Mouse (Mus musculus): ENCODE data around the gene Kctd10.

The Kctd10 gene

GRCm38 (mm10) chr5:114380209-114381012, at the start of gene Kctd10, which contains the start of gene Ube3b:
Kctd10 (minus strand) TSS chr5:114380508.
Ube3b (plus strand) TSS chr5:114380607.
- DNase-seq = peak; percentile 80

DNA sequence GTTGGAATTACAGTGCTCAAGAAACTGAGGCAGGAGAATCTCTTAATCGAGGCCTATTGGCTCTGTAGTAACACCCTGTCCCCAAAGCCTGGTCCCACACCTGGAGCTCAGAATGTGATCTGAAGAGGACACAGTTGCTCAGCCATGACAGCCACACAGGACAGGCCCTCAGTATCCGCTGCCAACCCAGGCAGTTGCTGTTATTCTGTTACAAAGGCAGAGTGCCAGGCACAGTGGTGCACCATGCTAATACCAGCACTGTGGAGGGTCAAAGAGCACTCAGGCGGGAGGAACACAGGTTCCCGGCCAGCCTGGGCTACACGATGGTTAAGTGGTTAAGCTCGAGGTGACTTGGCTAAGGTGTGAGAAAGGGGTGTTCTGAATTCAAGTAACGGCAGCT, 49.5 kb upstream of the Kctd10 start:
- no peak for DNase-seq

- no peak for DNase-seq
Measured at GRCm38 (mm10) chr5:114428621-114429020, 48.3 kb upstream of the Kctd10 start.

- DNase-seq = no peak
Measured at GRCm38 (mm10) chr5:114426732-114427131, 46.4 kb upstream of the Kctd10 start.

- no peak for DNase-seq
Measured at GRCm38 (mm10) chr5:114423961-114424360, 43.7 kb upstream of the Kctd10 start.

- DNase-seq = no peak
Measured at GRCm38 (mm10) chr5:114422591-114422990, 42.3 kb upstream of the Kctd10 start.

DNA sequence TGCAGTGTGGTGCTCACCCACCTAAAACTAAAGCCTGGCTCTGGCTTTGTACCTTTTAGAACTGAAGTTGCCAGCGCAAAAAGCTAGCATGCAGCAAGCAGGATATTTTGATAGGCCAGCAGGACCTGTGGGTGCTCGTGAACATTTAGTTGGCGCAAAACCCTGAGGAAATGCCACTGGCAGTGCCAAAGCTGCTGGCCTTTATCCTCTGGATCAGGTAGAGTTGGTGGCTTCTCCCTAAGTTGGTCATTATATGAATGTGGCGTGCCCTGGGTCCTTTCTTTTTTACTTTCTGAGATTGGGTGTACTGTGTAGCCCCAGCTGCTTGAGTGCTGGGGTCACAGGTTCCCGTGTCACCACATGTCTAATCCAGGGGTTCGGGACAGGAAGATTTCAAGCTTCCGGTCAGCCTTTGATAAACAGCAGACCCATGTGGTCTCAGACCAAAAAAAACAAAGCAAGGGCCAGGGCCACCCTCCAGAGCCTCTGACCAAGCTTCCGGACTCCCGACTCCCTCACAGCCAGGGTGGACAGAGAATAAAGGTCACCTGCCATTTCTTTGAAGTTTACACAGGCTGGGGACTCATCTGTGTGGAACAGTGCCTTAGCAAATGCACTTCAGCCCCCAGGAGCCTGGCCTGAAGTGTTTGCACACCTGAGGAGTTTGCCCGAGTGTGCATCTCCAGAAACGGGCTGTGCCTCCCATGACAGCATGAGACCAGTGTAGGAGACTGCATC, 41.4 kb upstream of the Kctd10 start:
- DNase-seq = no peak

GRCm38 (mm10) chr5:114418541-114418940, 38.2 kb upstream of the Kctd10 start:
- DNase-seq = no peak

DNA sequence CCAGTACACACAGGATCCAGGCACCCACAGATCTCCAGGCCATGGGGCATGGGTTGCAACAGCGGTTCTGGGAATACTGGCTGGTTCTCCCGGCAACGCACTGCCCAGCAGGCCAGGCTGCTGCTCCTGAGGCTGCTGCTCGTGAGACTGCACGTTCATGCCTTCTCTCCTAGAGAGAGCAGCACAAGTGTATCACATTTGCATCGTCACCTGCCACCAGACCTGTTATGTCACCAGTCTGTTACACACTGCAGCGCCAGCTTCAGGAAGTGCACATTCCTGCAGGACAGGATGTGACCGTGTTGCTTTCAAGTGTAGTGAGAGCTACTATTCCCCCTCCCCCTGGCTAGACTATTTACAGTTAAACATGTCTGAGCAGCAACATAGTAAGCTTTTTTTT, 36.5 kb upstream of the Kctd10 start:
- DNase-seq = no peak

GRCm38 (mm10) chr5:114415606-114416005, 35.3 kb upstream of the Kctd10 start:
- no peak for DNase-seq

DNA sequence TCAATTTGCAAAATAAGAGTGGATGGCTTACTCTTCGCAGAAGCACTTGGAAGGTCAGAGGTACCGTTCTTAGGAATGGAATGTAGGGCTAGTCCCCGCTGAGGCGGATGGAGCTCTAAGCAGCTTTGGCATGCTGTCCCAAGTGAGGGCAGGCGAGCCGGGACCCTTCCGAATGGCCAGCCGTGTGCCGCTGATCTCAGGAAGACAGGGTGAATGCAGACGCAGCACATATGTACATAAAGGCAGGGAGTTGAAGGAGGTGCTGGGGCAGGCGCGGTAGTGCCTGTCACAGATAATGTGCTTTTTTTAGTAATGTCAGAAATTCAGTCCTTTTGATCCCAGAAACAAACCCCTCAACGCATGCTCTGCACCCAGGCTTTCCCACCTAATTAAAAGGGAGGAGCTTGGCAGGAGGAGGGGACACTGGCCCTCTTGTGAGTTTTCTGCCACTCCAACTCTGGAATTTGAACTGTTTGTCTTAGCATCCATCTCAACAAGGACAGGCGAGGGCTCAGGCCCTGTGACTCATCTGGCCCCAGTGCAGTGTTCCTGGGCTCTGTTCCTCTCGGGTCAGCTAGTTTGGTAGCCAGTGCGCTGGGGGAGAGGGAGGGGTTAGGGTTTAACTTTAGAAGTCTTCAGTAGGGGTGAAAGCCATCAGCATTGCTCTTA, 32.9 kb upstream of the Kctd10 start:
- no peak for DNase-seq

DNA sequence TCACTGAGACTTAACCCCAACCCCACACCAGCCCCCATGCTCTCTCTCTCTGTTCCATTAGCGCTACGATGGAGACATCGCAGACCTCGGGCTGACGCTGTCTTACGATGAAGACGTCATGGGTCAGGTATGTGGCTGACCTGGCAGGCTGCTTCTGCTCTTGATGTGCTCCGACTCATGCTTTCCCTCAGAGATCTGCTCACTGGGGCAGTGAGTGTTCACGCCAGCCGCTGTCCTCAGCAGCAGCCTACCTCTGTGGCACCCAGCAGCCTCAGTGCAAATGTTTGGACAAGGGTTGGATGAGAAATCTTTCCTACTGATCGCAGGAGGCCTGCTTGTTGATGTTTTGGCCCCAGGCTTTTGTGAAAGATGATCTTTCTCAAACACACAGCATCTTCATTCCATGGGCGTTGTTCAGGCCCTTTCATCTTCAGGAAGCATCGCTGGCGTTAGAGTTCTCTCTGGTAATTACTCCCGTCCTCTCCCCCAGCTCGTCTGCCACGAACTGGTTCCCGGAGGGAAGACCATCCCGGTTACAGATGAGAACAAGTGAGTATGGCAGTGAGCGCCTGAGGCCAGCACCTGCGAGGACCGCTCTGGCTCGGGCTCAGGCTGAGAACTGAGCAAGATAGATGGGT, 32.2 kb upstream of the Kctd10 start:
- DNase-seq = no peak

GRCm38 (mm10) chr5:114410429-114410828, 30.1 kb upstream of the Kctd10 start:
- no peak for DNase-seq

DNA sequence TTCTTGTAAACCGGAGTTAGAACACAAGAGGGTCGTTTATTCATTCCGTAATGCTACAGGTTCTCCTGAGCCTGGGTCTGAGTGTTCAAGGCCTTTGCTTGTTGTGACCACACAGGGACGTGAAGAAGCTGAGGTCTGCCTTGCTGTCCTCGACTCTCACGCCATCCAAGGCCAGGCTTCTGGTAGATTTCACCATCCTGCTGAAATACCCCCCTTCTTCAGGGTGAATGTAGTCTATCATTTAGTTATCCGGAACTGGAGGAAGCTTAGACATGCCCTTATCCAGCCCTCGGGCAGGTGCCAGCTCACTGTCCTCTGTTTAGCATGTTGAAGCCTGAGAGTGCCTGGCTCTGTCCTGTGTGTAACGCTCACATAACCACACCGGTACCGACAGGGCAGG, 28.5 kb upstream of the Kctd10 start:
- DNase-seq = no peak

GRCm38 (mm10) chr5:114407810-114408209, 27.5 kb upstream of the Kctd10 start:
- no peak for DNase-seq

- DNase-seq = no peak
Measured at GRCm38 (mm10) chr5:114407269-114407668, 27.0 kb upstream of the Kctd10 start.

- DNase-seq = no peak
Measured at GRCm38 (mm10) chr5:114406592-114406991, 26.3 kb upstream of the Kctd10 start.

- DNase-seq = no peak
Measured at GRCm38 (mm10) chr5:114393169-114393568, 12.9 kb upstream of the Kctd10 start.

DNA sequence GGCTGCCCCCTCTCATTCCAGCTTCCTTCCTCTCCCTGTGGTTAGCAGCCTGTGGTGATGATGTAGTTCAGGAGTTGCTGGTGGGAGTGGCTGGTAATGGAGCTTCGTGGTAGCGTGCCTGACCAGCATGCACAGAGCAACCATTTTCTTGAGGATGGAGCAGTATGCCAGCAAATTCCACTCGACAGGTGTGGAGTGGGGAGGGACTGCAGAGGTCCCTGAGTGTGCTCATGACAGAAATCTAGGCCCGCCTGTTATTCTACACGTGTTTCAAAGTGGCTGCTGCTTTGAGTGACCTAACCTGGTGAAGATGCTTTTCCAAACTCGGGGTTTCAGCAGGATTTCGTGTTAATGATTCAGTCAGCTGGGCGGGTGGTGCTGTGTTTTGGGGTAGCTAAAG, 4.1 kb upstream of the Kctd10 start:
- no peak for DNase-seq

GRCm38 (mm10) chr5:114383184-114383904, 3.0 kb upstream of the Kctd10 start:
- no peak for DNase-seq

DNA sequence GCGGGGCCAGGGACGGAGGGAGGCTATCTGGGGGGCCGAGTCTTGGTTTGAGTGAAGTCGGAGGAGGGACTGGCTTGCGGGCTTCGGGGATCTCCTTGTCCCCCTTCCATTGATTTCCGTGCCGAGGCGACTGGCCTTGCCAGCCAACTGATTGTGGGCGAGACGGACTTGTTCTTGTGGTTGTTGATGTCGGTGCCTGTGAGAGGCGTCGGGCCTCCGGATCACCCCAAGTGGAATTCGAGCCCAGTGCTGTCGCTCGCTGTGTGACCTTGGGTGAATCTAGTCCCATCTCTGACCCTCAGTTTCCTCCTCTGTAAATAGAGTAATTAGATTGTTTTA, 674 bp upstream of the Kctd10 start:
- no peak for DNase-seq

GRCm38 (mm10) chr5:114379763-114380162, 545 bp downstream of the Kctd10 start:
- no peak for DNase-seq

GRCm38 (mm10) chr5:114378936-114379335, 1.4 kb downstream of the Kctd10 start:
- no peak for DNase-seq
